Mouse (Mus musculus) adrenal gland, adult 8-10 months (tissue): ENCODE data around the gene Selenow. TPM values are rescaled to one million over a fixed set of nuclear protein-coding genes. Genes with fewer than 3 reads are reported as not detected.

Source experiments
- DNase-seq: peaks from one replicate; pipeline ENCODE4 v3.0.0; 2022
- total RNA-seq, 4 experiments: library from RNA; stranded (reverse); gene quantifications; 2 replicates each; pipeline ENCODE4 v1.2.4; 2022

The Selenow gene
- total RNA-seq: 100 to 1,000 TPM; 169 to 222 (median 210) TPM

- DNase-seq: peak; percentile 82
These were observed at the start of gene Selenow for GRCm38 (mm10) chr7:15922220-15922773. TSS of gene Selenow (minus strand) at chr7:15922402.

GRCm38 (mm10) chr7:15969674-15970073, 47.5 kb upstream of the Selenow start:
- no peak for DNase-seq

DNA sequence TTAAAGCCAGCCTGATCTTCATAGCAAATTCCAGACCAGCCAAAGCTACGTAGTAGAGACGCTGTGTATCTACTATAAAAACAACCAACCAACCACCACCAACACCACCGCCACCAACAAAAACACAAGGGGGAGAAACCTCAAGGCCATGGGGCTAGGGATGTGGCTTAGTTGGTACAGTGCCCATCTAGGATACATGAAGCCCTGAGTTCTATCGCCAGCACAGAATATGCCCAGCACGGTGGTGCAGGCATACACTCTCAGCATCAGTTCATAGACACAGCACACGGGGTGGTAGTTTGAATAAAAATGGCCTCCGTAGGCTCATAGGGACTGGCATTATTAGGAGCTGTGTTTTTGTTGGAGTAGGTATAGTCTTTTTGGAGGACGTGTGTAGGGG, 46.1 kb upstream of the Selenow start:
- DNase-seq: no peak

DNA sequence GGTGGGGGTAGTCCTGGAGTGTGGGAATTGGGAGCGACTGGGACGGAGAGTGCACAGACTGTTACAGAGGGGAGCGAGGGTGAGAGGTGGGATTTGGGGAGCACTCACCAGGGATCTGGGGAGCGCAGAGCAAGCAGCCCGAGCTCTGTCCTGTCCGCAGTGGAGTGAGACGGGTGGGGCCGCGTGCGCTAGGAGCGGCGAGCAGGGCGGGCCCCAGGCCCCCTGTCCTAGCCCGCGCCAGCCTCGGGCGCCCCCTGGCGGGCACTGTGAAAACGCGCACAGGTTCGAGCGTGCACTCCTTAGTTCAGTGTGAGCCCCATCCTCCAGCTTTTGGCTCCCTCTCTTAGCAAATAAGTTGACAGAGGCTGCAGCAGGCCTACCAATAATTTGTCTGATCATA, 45.1 kb upstream of the Selenow start, which contains the start of gene Ehd2:
Gene Ehd2 (minus strand): TSS at position 256 of the 400 bp plus-strand sequence.
- peak; percentile 61 for DNase-seq

DNA sequence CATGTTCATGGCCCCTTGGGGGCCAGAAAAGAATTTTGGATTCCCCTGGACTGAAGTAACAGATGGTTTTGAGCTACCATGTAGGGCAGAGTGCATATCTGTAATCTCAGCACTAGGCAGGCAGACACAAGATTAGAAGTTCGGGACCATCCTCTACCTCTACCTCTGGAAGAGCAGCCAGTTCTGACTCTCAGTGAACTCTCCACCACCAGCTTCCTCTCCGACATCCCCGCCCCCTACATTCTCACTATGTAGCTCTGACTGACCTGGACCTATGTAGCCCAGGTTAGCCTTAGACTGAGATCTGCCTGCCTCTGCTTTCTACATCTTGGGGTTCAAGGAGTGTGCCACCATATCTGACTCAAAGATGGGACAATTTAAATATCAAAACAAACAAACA, 44.3 kb upstream of the Selenow start:
- DNase-seq: no peak

DNA sequence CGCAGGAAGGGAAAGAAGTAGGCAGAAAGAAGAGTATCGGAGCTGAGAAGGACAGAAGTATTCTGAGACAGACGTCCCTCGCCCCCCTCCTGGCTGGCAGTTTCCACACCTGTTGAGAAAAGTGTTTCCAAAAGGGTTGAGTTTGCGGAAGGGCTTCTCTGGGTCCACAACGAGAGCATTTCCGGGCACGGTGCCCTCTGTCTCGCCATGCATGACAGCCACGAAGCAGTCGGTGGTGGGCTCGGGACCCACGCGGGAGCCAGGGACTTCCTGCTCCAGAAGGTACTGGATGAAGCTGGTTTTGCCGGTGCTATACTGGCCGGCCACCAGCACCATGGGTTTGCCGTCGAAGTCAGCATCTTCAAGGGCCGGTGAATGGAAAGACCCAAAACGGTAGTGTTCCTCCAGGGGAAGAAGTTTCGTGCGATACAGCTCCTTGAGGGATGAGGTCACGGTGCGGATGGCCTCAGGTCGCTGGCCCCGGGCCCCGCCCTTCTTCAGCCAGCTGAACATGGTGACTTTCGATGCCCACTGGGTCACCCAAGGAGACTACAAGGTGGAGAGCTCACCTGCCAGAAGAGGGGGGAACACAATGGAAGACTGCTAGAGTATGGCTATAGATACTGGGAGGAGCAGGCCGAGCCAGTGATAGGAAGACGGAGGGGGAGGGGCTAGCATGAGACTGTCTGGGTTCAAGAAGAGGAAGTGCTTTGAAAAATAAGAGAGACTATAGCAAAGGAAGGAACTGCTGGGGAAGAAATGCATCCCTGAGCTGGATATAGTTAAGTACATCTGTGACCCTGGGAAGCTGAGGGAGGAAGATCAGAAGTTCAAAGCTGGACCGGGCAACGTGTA, 41.8 kb upstream of the Selenow start:
- no peak for DNase-seq

DNA sequence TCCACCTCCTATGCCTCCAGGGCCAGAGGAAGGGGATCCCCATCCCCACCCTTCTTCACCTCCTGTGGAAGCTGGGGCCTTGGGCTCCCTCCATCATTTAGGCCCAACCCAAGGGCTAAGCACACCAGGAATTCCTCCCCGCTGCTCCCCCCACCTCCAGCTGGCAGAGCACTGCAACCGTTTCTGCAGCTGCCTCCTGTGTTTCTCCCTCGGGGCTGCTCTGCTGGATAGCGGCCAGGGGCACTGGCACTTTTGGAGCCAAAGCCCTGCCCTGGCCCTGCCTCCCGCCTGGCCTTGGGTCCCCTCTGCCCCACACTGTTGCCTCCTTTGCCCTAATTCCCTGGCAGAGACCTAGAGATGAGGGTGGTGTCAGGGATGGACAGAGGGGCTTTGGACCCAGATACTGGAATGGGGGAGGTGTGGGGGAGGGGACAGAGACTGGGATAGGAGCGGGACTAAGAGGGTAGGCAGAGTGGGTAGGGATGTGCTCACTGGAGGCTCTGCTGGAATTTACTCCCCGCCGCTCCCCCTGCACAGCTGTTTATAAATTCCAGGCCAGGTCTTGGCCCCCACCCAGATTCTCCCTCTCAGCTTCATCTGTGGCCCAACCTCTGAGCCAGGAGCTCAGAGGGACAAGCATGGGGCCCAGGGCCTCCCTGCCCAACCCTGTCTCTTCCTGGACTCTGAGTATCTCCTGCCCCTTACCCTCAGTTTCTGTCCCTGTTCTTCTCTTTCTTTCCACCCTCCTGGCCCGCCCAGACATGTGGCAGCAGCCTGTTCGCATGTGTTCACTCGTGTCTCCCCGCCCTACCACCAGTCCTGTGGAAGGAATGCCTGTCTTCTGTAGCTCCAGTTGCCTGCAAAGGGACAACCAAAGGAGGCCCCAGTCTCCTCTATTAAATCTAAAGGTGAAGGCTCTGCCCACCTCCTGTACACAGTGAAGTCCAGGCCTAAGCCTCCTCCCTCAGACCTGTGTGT, 40.4 kb upstream of the Selenow start:
- peak; percentile 78 for DNase-seq

GRCm38 (mm10) chr7:15961798-15962197, 39.6 kb upstream of the Selenow start:
- DNase-seq: no peak

DNA sequence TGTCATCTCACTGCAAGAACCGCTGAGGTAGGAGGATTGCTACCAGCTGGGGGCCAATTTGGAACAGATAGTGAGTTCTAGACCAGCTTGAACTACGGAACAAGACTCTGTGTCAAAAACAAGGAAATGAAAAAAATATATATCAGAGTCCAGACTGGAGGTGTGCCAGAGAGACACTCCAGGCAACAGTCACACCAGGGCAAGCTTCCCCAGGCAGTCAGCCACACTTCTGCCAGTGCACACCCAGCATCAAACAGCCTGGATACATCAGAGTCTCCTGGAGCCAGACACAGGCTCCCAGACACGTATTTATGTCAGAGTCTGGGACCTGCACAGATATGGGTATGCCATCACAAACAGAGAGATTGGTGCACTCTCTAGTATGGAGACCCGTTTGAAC, 39.0 kb upstream of the Selenow start:
- no peak for DNase-seq

DNA sequence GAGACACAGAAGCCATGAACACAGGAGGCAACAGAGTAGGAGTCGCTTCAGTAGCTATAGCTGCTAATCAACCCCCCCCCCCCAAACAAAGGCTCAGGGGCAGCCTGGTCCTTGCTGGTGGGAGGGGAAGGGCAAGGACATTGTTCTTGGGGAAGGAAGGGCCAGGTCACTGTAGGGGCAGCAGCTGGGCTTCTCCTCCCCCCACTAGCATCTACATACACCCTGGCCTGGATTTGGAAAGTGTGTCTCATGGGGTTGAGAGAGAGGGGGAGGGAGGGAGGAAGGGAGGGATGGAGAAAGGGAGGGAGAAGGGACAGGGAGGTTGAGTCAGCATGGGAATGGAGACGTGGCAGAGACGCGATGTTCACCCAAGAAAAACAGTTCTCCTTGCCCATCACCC, 38.5 kb upstream of the Selenow start:
- no peak for DNase-seq

DNA sequence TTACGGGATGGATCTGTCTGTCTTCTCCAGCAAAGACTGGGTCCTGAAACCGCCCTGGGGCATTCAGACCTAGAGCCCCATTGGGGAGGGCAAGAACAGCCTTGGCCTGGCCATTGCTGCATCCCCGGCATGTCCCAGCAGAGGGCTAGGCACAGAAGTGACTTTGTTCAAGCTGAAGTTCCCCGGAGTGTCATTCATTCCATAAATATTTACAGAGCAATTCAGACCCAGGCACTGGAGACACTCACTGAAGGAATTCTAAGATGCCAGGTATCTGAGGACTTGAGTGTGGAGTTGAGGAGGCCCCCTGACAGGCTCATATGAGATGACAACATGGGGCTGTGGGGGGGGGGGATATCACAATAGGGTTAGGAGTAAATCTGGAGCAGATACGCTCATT, 33.9 kb upstream of the Selenow start:
- DNase-seq: no peak

DNA sequence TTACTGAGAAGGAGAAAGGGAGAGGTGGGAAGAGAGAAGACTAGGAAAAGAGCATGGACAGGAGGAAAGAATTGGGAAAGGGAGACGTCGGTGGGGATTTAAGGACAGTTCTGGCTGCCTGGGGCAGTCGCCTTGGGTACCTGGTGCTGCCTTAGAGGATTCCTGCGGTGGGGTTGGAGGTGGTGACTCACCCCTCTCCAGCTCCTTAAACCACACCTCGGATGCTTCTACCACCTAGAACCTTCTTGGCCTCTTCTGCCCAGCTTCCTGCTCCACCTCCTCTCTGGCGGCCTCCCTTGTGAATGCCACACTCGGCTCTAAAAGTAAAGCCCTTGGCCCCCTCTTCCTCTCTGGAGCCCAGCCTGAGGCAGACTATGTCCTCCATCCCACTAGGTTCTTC, 33.3 kb upstream of the Selenow start:
- DNase-seq: no peak

GRCm38 (mm10) chr7:15954978-15955443, 32.8 kb upstream of the Selenow start:
- no peak for DNase-seq

- DNase-seq: no peak
These were observed 32.2 kb upstream of the Selenow start for GRCm38 (mm10) chr7:15954436-15954835.

- DNase-seq: no peak
These were observed 31.3 kb upstream of the Selenow start for GRCm38 (mm10) chr7:15953307-15954074.

GRCm38 (mm10) chr7:15952416-15952815, 30.2 kb upstream of the Selenow start:
- DNase-seq: no peak

GRCm38 (mm10) chr7:15950008-15950407, 27.8 kb upstream of the Selenow start:
- DNase-seq: no peak

DNA sequence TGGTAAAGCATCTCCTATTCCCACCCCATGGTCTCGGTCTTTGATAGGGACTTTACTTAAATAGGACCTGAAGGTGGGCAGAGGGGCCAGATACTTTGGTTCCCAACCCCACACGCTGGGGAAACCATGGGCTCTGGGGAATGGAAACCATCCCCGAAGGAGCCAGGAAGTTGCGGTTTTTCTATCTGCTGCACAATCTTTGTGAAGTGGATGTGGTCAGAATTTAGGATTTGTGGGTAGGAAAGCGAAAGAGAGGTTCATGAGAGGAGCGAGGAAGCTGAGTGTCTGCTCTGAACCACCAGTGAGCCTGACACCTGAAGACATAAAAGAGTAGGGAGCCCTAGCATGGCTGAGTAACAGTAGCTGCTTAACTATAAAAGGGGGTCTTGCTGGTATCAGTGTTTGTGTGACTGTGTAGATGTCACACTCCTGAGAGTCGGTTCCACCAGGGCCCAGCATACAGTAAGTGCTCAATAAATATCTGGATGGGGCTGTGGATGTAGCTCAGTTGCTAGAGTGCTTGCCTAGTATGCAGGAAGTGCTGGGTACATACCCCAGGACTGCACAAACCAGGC, 27.1 kb upstream of the Selenow start:
- no peak for DNase-seq

DNA sequence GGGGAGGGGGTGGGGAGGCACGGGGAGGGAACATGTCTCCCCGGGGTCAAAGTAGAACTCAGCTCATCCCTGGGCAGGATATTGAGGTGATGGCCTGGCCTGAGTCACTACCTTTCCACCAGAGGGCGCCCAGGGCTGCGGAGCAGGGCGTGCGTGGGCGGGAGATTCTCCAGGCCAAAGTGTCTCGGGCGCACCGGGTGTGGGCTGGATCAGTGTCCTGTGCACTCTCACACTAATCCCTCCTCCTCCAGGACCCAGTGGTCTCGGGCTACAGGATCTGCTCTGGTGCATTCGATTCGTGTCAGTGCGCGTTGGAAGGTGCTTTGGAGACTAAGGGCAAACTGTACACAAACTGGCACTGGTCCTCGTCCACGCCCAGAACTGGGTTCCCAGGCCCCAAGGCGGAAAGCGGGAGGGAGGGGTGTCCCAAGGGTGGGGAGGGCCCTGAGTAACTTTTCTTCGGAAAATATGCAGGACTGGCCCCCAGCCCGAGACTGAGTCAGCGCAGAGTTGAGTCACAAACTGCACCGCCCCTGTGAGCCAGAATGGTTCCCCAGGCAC, 26.3 kb upstream of the Selenow start:
- DNase-seq: peak; percentile 84

DNA sequence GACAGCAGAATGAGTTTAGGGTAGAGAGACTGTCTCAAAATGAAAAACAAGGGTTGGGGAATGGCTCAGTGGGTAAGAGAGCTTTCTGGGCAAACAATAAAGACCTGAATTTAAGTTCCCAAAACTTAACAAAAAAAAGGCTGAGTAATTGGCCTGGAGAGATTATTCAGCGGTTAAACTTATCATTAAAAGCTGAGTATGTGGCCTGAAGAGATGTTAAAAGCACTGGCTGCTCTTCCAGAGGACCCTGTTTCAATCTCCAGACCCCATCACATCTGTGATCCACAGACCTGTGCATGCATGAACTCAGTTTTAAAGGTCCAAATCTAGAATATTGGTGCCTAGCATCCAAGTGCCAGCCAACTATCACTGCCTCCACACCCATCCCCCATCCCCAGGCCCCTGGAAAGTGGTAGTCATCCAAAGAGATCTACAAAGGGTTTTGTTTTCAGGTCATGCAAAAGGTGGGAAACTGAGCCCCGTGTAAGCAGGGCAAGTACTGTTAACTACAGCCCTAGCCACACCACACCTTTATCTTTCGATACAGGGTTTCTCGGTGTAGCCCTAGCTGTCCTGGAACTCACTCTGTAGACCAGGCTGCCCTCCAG, 25.6 kb upstream of the Selenow start:
- no peak for DNase-seq
